Mouse (Mus musculus) gastrocnemius, adult 18-20 months (tissue): ENCODE measurements around the gene Arhgap35. TPM values are rescaled to one million over a fixed set of nuclear protein-coding genes. Genes with fewer than 3 reads are reported as not detected.

Experiments used
- DNase-seq: peaks from one replicate; pipeline ENCODE4 v3.0.0; 2021; ENCODE audit warnings: low spot score
- total RNA-seq, 2 experiments: library from RNA; stranded (reverse); gene quantifications; 2 replicates each; pipeline ENCODE4 v1.2.3; 2021

Gene Arhgap35
- total RNA-seq, 2 experiments from 2014 or later = 17.4 to 24.4 TPM

- DNase-seq = no peak
Measured at GRCm38 (mm10) chr7:16471549-16471948, 143.2 kb downstream of the Arhgap35 start.

DNA sequence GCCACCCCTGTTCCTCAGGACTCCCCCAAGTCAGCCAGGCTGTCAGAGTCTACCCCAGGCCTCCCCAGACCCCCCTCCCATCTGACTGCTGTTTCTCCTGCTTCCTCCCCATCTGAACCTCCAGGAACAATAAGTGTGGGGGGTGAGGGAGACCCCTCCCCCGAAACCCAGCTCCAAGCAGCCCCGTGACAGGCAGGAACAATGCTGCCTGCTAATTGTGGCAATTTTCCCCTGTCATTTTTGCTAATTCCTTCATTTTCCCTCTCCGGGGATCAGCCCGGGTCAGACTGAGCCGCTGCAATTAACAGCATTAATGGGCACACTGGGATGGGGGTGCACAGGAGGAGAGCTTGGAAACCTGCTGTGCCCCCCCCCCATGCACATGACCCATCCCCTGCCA is 146.7 kb downstream of the Arhgap35 start:
- no peak for DNase-seq

DNA sequence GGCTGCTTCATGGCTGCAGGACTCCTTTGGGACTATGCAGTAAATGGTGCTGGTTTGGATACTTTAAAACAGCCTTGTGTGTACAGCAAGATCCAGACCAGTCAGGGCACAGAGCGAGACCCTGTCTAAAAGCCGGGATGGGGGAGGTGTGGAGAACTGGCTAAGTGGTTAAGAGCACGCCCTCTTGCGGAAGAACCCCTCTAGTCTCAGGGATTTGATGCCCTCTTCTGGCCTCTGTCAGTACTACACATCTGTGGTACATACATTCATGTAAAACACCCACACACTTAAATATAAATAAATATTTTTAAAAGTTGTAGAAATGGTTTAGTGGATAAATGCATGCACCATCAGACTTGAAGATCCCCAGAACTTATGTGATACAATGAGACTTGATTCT is 148.2 kb downstream of the Arhgap35 start:
- no peak for DNase-seq

DNA sequence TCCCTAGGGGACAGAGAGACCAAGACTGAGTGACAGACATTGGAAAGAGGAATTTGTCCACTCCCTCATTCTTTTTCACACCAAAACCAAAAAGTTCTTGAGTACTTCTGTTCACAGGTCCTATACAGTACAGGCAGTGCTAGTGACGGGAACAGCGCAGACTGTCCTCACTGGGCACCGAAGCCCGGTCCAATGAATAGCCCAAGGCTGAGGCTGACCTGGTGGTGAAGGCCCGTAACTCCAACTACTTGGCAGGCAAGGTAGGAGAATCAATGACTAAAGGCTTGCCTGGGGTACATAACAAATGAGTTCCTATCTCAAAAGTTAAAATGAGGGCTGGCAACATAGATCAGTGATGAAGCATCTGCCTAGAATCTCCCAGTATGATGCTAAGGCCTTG is 149.2 kb downstream of the Arhgap35 start:
- DNase-seq = no peak

- peak; percentile 60 for DNase-seq
Measured at GRCm38 (mm10) chr7:16465160-16465559, 149.6 kb downstream of the Arhgap35 start.

GRCm38 (mm10) chr7:16463214-16463613 is 151.6 kb downstream of the Arhgap35 start:
- peak; percentile 79 for DNase-seq

GRCm38 (mm10) chr7:16461705-16462104 is 153.1 kb downstream of the Arhgap35 start:
- no peak for DNase-seq

GRCm38 (mm10) chr7:16461151-16461550 is 153.6 kb downstream of the Arhgap35 start:
- no peak for DNase-seq

DNA sequence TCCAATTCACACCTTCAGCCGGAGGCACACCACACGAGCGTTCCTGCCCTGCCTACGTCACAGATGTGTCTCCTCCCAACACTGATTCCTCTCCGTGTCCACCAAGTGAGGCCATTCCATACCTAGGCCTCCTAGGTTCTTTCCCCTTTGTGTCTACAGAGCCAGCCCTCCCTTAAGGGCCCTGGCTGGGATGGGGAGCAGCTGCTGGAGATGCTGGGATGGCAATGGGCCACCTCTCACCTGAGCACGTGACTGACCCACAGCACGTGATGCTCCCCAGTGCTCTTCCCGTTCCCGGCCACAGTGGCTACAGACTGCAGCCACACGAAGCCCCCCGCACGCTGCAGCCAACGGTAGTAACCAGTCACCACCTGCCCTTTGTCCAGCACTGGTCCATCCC is 154.2 kb downstream of the Arhgap35 start:
- no peak for DNase-seq

DNA sequence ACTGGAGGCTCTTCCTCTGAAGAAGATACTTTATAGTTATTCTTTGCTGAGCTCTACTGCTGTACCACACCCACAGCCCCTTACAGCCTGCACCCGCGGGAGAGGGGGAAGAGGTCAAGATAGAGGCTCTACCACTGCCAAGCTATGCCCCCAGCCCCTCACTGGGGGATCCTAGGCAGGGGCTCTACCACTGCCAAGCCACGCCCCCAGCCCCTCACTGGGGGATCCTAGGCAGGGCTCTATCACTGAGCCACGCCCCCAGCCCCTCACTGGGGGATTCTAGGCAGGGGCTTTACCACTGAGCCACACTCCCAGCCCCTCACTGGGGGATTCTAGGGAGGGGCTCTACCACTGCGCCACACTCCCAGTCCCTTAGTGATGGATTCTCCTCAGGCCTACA is 158.5 kb downstream of the Arhgap35 start:
- DNase-seq = no peak

DNA sequence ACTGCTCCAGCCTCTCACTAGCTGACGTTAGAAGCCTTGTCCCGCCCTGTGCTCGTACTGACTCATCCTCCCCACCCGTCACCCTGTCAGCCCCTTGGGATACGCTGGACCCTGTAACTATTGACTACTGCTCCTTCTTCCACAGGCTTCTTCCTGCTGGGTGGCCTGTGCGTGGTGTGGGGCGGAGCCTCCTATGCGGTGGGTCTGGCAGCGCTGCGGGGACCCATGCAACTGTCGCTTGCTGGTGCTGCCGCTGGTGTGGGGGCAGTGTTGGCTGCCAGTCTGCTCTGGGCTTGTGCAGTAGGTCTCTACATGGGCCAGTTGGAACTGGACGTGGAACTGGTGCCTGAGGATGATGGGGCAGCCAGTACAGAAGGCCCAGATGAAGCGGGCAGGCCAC is 159.8 kb downstream of the Arhgap35 start:
- DNase-seq = no peak

DNA sequence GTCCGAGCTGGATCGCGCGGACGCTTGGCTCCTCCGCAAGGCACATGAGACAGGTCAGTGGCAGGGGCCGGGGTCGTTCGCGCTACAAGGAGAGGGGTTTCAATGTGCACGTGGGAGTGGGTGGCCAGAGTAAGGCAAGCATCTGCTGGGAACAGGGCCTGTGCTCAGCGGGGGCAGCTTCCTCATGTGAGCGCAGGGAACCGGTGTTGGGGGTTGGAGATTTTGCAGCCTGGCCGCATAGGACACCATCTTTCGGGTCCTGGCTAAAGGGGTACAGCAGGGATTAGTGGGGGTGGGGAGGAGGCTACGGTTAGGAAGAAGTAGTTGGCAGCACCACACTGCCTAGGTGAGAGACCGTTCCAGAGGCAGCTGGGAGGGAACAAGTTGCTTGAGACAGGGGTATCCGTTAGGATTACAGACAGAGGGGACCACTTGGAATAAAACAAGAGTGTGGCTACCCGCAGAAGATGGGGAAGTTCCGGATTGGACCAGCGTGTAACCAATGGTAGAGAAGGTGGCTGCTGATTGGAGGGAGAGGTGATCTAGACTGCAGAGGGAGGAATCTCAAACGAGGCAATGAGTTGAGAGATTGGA is 161.6 kb downstream of the Arhgap35 start:
- peak; percentile 26 for DNase-seq

- DNase-seq = peak; percentile 93
Measured at GRCm38 (mm10) chr7:16452587-16453073, 162.2 kb downstream of the Arhgap35 start, which contains the start of gene Tmem160. TSS of gene Tmem160 (plus strand) at chr7:16452779.

DNA sequence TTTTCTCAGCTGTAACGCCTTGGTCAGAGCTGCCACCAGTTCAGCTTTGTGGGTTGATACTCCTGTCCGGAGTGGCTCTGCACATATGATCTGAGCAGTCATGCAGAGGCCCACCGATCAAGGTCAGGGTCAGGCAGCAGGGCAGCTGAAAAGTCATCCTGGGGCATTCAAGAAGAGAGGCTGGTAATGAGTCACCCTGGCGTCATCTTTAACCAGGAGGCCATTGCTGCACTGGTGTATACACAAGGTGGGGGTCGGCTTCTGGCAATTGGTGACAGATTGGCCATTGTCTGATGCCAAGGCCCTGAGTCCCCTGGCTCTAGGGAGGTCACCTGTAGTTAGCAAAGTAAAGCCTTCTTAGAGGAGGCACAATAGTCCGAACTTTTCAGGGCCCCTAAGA is 163.1 kb downstream of the Arhgap35 start:
- DNase-seq = no peak

Other genes starting within 250 kb of the Arhgap35 start
- 10 to 100 TPM; 25.3 to 30.6 TPM for gene Sae1, start 227.2 kb downstream of the Arhgap35 start, total RNA-seq
- 10 to 100 TPM; 27.7 to 28.6 TPM for gene Zc3h4, start 214.1 kb downstream of the Arhgap35 start, total RNA-seq
- 10 to 100 TPM; 52.0 to 53.2 TPM for gene Tmem160, start 162.2 kb downstream of the Arhgap35 start, total RNA-seq
- gene Npas1, start 137.3 kb downstream of the Arhgap35 start, total RNA-seq = not detected
- gene Ceacam15, start 60.7 kb upstream of the Arhgap35 start, total RNA-seq = not detected
- gene Ceacam9, start 106.9 kb upstream of the Arhgap35 start, total RNA-seq = not detected
- 10 to 100 TPM; 44.5 to 46.8 TPM for gene Ap2s1, start 123.4 kb upstream of the Arhgap35 start, total RNA-seq
- 10 to 100 TPM; 14.0 to 14.3 TPM for gene Slc1a5, start 166.3 kb upstream of the Arhgap35 start, total RNA-seq
- 10 to 100 TPM in 1 of 2 experiments, 1 to 10 TPM in 1; 9.8 to 13.6 TPM for gene Strn4, start 200.9 kb upstream of the Arhgap35 start, total RNA-seq
- 10 to 100 TPM; 51.7 to 58.0 TPM for gene Fkrp, start 201.7 kb upstream of the Arhgap35 start, total RNA-seq
- 1 to 10 TPM; 4.9 to 5.9 TPM for gene Prkd2, start 227.9 kb upstream of the Arhgap35 start, total RNA-seq